Mouse (Mus musculus) lung, embryonic 15.5 days (tissue): Measurements from ENCODE around the gene Scamp2. TPM values are rescaled to one million over a fixed set of nuclear protein-coding genes. Genes with fewer than 3 reads are reported as not detected.

Source experiments
- ATAC-seq: fragments of 200-750 bp; cut with Nextera tagmentation; 2 replicates; pipeline ENCODE4 v1.8.0; 2017; ENCODE audit warnings: moderate number of reproducible peaks, borderline replicate concordance; ENCODE audit not compliant: low FRiP score, low TSS enrichment; ENCODE audit errors: extremely low read depth
- H3K27ac ChIP-seq: fragments of 300-500 bp; sonication (generic); 2 replicates; pipeline ENCODE4 v1.5.1; 2015; ENCODE audit warnings: moderate library complexity, mild to moderate bottlenecking, inconsistent platforms
- H3K27me3 ChIP-seq: fragments of 300-500 bp; sonication (generic); 2 replicates; pipeline ENCODE4 v1.6.1; 2015; ENCODE audit warnings: inconsistent platforms
- H3K36me3 ChIP-seq: fragments of 300-500 bp; sonication (generic); 2 replicates; pipeline ENCODE4 v1.6.1; 2015; ENCODE audit warnings: inconsistent platforms
- H3K4me1 ChIP-seq: fragments of 300-500 bp; sonication (generic); 2 replicates; pipeline ENCODE4 v1.6.1; 2015; ENCODE audit warnings: inconsistent platforms
- H3K4me2 ChIP-seq: fragments of 300-500 bp; sonication (generic); 2 replicates; pipeline ENCODE4 v1.6.1; 2015; ENCODE audit warnings: inconsistent platforms, mild to moderate bottlenecking, moderate library complexity
- H3K4me3 ChIP-seq: fragments of 300-500 bp; sonication (generic); 2 replicates; pipeline ENCODE4 v1.5.1; 2015; ENCODE audit warnings: mild to moderate bottlenecking, inconsistent platforms
- H3K9ac ChIP-seq: fragments of 300-500 bp; sonication (generic); 2 replicates; pipeline ENCODE4 v1.6.1; 2015; ENCODE audit warnings: inconsistent platforms
- H3K9me3 ChIP-seq: fragments of 300-500 bp; sonication (generic); 2 replicates; pipeline ENCODE4 v1.6.1; 2016; ENCODE audit warnings: inconsistent platforms
- WGBS: fragments of 180-500 bp; shearing (Covaris S2); methylation state at CpG from one replicate; pipeline ENCODE4 v1.1.7; 2015; 5-methylcytosine and 5-hydroxymethylcytosine counted together
- polyA plus RNA-seq: library from polyadenylated mRNA; unstranded; fragments of >200 nt; fragmentation: Nextera tagmentation; extraction: Ambion mirVana; gene quantifications from 2 replicates; pipeline ENCODE4 v1.2.1, GENCODE M21; 2015

Scamp2 gene
- polyA plus RNA-seq, 1 experiment from 2014 or later = 60.9 TPM

- Histone ChIP-seq H3K4me3 (no peak overlapping the region), H3K4me2 (no peak overlapping the region), H3K27me3 (no peaks in the 10 kb centered on the region), H3K4me1 (no peaks in the 10 kb centered on the region), H3K36me3 (no peaks in the 10 kb centered on the region), H3K9me3 (no peaks in the 10 kb centered on the region), H3K9ac (no peak overlapping the region), H3K27ac (no peak overlapping the region)
- ATAC-seq = no peak
- 63% methylated on average over 8 of the region's 8 CpGs for WGBS
Observed at GRCm38 (mm10) chr9:57618854-57619253, 58.1 kb downstream of the Scamp2 start.

- Histone ChIP-seq H3K9ac (no peak within 1 kb of the TSS), H3K4me1 (no peaks in the 10 kb centered on the region), H3K9me3 (no peaks in the 10 kb centered on the region), H3K4me2 (no peak within 1 kb of the TSS), H3K27me3 (no peaks in the 10 kb centered on the region), H3K4me3 (no peak within 1 kb of the TSS), H3K36me3 (peaks cover 11% of the 10 kb centered on the region), H3K27ac (no peak within 1 kb of the TSS)
- 92% methylated on average over 5 of the region's 5 CpGs for WGBS
- ATAC-seq = no peak
Observed at GRCm38 (mm10) chr9:57620674-57621073, 59.9 kb downstream of the Scamp2 start, which contains the start of gene Lman1l. Gene Lman1l (minus strand): TSS chr9:57620774.

GRCm38 (mm10) chr9:57624295-57624694, 63.6 kb downstream of the Scamp2 start:
- no peak overlapping the region for H3K4me2 ChIP-seq
- H3K4me3 ChIP-seq = no peak overlapping the region
- ATAC-seq = no peak
- H3K9ac ChIP-seq = no peak overlapping the region
- no peaks in the 10 kb centered on the region for H3K9me3 ChIP-seq
- H3K36me3 ChIP-seq = peaks cover 47% of the 10 kb centered on the region
- no peaks in the 10 kb centered on the region for H3K27me3 ChIP-seq
- no peaks in the 10 kb centered on the region for H3K4me1 ChIP-seq
- H3K27ac ChIP-seq = no peak overlapping the region
- 77% methylated on average over 7 of the region's 7 CpGs for WGBS

GRCm38 (mm10) chr9:57625674-57626500, 65.1 kb downstream of the Scamp2 start:
- Histone ChIP-seq H3K9ac (no peak overlapping the region), H3K27me3 (no peaks in the 10 kb centered on the region), H3K4me1 (no peaks in the 10 kb centered on the region), H3K4me3 (no peak overlapping the region), H3K9me3 (no peaks in the 10 kb centered on the region), H3K27ac (no peak overlapping the region), H3K4me2 (no peak overlapping the region), H3K36me3 (peaks cover 62% of the 10 kb centered on the region)
- 82% methylated on average over 15 of the region's 15 CpGs for WGBS
- no peak for ATAC-seq

- no peak overlapping the region for H3K4me3 ChIP-seq
- H3K36me3 ChIP-seq = peaks cover 70% of the 10 kb centered on the region
- H3K9me3 ChIP-seq = no peaks in the 10 kb centered on the region
- H3K27ac ChIP-seq = no peak overlapping the region
- H3K9ac ChIP-seq = no peak overlapping the region
- H3K4me1 ChIP-seq = no peaks in the 10 kb centered on the region
- H3K27me3 ChIP-seq = no peaks in the 10 kb centered on the region
- no peak for ATAC-seq
- WGBS = 87% methylated on average over 17 of the region's 17 CpGs
- H3K4me2 ChIP-seq = no peak overlapping the region
Observed at GRCm38 (mm10) chr9:57627191-57627590, 66.4 kb downstream of the Scamp2 start.

- no peaks in the 10 kb centered on the region for H3K4me1 ChIP-seq
- no peaks in the 10 kb centered on the region for H3K27me3 ChIP-seq
- no peak overlapping the region for H3K9ac ChIP-seq
- no peak overlapping the region for H3K4me3 ChIP-seq
- no peak overlapping the region for H3K27ac ChIP-seq
- no peaks in the 10 kb centered on the region for H3K9me3 ChIP-seq
- peaks cover 70% of the 10 kb centered on the region for H3K36me3 ChIP-seq
- ATAC-seq = no peak
- WGBS = 86% methylated on average over 11 of the region's 11 CpGs
- H3K4me2 ChIP-seq = no peak overlapping the region
Observed at GRCm38 (mm10) chr9:57627892-57628291, 67.1 kb downstream of the Scamp2 start.

- no peak overlapping the region for H3K27ac ChIP-seq
- WGBS = 88% methylated on average over 12 of the region's 12 CpGs
Observed at GRCm38 (mm10) chr9:57628717-57629116, 68.0 kb downstream of the Scamp2 start.

GRCm38 (mm10) chr9:57629118-57629874, 68.6 kb downstream of the Scamp2 start:
- H3K4me3 ChIP-seq = no peak overlapping the region
- 0 out of 2 replicates have a peak overlapping the region, but pooled peaks have one; percentile 27 for H3K27ac ChIP-seq
- no peak overlapping the region for H3K9ac ChIP-seq
- ATAC-seq = peak; percentile 28
- WGBS = 60% methylated on average over 14 of the region's 14 CpGs
- H3K4me1 ChIP-seq = no peaks in the 10 kb centered on the region
- peaks cover 70% of the 10 kb centered on the region for H3K36me3 ChIP-seq
- H3K4me2 ChIP-seq = no peak overlapping the region
- no peaks in the 10 kb centered on the region for H3K9me3 ChIP-seq
- no peaks in the 10 kb centered on the region for H3K27me3 ChIP-seq

More at GRCm38 (mm10) chr9:57628717-57629116, 68.0 kb downstream of the Scamp2 start:
- no peak for ATAC-seq
- Histone ChIP-seq H3K4me2 (no peak overlapping the region), H3K9ac (no peak overlapping the region), H3K4me1 (no peaks in the 10 kb centered on the region), H3K27me3 (no peaks in the 10 kb centered on the region), H3K4me3 (no peak overlapping the region), H3K36me3 (peaks cover 70% of the 10 kb centered on the region), H3K9me3 (no peaks in the 10 kb centered on the region)

GRCm38 (mm10) chr9:57633481-57634024, 72.8 kb downstream of the Scamp2 start:
- H3K36me3 ChIP-seq = peaks cover 30% of the 10 kb centered on the region
- peaks cover 18% of the 10 kb centered on the region for H3K4me1 ChIP-seq
- no peak overlapping the region for H3K9ac ChIP-seq
- no peak for ATAC-seq
- no peaks in the 10 kb centered on the region for H3K27me3 ChIP-seq
- no peak overlapping the region for H3K4me2 ChIP-seq
- H3K27ac ChIP-seq = no peak overlapping the region
- H3K9me3 ChIP-seq = no peaks in the 10 kb centered on the region
- WGBS = 43% methylated on average over 4 of the region's 4 CpGs
- H3K4me3 ChIP-seq = no peak overlapping the region

- H3K4me3 ChIP-seq = no peak overlapping the region
- 45% methylated on average over 3 of the region's 3 CpGs for WGBS
- no peaks in the 10 kb centered on the region for H3K36me3 ChIP-seq
- H3K9ac ChIP-seq = no peak overlapping the region
- peaks cover 52% of the 10 kb centered on the region for H3K4me1 ChIP-seq
- H3K9me3 ChIP-seq = no peaks in the 10 kb centered on the region
- peak overlapping the region; percentile 45 for H3K4me2 ChIP-seq
- peak overlapping the region; percentile 88 for H3K27ac ChIP-seq
- peak; percentile 5; the same call in 1 of the 2 replicates for ATAC-seq
- no peaks in the 10 kb centered on the region for H3K27me3 ChIP-seq
Observed at GRCm38 (mm10) chr9:57637272-57637671, 76.5 kb downstream of the Scamp2 start.

GRCm38 (mm10) chr9:57637741-57638322, 77.1 kb downstream of the Scamp2 start:
- no peak overlapping the region for H3K4me3 ChIP-seq
- peak overlapping the region; percentile 88 for H3K27ac ChIP-seq
- no peaks in the 10 kb centered on the region for H3K36me3 ChIP-seq
- peaks cover 56% of the 10 kb centered on the region for H3K4me1 ChIP-seq
- no peaks in the 10 kb centered on the region for H3K27me3 ChIP-seq
- H3K4me2 ChIP-seq = peak overlapping the region; percentile 45
- no peaks in the 10 kb centered on the region for H3K9me3 ChIP-seq
- peak; percentile 60 for ATAC-seq
- H3K9ac ChIP-seq = no peak overlapping the region
- WGBS = 10% methylated on average over 6 of the region's 6 CpGs
